Mouse (Mus musculus): ENCODE results near the gene Bach2. TPM values are rescaled to one million over a fixed set of nuclear protein-coding genes. Genes with fewer than 3 reads are reported as not detected.

The Bach2 gene
- total RNA-seq, 2 experiments from 2014 or later, result 0.37 to 3.8 TPM

DNA sequence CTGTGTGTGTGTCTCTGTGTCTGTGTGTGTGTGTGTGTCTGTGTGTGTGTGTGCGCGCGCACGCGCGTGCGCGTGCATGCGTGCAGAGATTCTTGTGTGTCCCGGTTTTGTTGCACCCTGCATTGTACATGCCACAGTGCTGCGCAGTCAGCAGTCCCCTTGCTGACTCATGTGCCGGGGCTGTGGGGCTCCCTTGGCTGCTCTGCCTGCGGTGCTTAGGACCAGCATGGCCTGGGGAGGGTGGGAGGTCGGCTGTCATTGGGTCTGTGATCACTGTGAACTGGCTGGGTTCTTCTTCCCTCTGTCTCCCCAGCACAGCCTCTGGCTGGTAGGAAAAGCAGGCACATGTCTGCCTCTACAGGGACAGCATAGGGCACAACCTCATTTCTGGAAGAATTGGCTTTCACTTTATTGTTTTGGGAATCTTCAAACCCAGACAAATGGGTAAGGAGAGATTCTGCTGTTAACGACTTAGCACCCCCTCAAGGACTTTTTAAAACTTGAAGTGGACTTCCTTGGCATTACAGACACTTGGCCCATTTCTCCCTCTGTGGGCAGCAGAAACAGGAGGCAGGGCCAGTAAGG lies 11.2 kb downstream of the Bach2 start:
- ATAC-seq (replicated peaks; ENCODE audit: poor library complexity), result peak; percentile 60

DNA sequence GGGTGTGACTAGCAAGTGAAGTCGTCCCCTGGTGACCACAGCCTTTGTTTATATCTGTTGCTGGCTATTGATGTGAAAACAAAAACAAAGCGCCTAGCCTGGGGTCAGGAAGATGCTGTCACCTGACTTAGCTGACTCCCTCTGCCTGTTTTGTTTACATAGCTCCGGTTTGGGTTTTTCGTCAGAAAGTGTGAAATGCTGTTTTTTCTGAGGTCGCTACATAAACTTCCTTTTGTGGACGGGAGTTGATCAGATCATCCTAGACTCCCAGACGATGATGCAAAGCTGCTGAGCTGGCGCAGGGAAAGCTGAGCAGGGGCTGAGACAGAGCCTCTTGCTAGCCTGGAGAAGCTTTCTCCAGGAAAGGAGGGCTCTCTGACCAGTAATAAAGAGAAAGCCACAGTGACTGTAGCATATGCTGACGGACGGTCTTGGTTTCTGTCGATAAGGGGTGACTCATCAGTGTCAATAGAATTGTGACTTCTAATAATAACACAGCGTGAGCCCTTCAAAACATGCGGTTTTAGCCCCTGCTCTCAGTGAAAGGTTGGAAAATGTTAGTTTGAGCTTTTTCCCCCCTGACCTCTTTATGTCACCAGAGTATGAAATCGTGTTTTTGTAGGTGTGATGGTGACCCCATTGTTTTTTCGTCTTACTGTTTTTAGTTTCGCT lies 11.9 kb downstream of the Bach2 start:
- ATAC-seq (replicated peaks; ENCODE audit: poor library complexity), result peak; percentile 23; the same call in 1 of the 2 replicates

DNA sequence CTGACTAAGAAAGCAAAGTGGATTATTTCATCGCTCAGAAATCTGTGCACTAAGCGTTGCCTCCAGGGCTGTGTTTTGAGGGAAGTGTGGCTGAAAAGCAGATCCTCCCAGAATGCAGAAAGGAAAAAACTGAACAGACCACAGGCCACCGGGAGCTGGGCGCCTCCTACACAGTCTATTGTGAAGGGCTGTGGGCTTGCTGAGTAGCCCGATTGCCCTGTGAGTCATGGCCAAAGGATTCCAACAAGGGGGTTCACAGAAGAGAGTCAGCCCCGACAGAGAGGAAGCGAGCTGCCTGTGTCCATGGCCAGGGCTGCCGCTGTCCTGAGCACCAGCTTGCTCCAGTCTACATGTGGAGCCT lies 12.4 kb downstream of the Bach2 start:
- ATAC-seq (replicated peaks; ENCODE audit: poor library complexity), result peak; percentile 48

DNA sequence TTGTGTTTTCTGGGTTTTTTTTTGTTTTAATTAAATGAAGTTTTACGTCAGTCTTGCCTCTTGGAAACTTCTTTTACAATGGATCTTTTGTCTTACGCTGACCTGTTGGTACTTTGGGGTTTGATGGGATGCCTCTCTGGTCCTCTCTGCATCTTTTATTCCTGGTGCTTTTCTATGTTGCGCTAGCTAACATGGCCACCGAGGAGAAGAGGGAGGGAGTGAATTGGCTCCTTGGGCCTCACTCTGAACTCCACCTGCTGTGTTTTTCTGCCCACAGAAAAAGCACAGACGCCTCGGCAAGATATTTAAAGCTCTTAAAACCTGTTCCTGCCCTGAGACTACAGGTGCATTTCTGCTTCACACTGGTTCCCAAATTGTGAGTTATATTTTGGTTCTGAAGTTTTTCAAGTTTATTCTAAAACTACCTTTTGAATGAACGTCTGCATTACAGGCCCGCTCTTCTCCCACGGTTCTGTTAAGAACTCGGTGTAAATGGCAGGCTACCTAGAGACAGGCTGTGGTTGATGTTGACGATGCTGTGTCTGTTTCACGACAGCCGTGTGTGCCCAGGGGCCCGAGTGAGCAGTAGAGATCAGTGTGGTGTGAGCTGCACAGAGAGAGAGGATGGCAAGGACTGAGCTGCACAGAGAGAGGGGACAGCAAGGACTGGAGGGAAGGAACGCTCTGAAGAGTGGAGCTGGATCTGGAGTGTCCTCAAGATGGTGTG lies 13.5 kb downstream of the Bach2 start:
- ATAC-seq (replicated peaks; ENCODE audit: poor library complexity), result no peak

DNA sequence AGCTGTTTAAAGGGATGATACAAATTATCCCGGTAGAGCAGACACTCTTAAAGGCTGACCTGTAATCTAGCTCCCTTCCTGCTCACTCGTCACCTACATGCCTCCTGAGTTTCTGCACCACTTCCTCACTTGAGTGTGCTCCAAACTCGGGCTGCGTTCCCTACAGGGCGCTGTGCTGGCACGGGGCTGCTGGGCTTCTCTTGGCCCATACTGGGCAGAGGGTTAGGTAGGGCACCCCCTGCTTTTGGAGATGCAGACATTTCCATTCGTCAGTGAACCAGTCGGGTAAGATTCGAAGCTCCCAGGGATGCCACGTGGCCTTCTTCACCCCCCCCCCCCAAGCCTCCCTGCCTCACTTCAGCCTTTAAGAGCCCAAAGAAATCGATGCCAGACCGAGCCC lies 19.1 kb downstream of the Bach2 start:
- ATAC-seq (replicated peaks; ENCODE audit: poor library complexity), result peak; percentile 76

DNA sequence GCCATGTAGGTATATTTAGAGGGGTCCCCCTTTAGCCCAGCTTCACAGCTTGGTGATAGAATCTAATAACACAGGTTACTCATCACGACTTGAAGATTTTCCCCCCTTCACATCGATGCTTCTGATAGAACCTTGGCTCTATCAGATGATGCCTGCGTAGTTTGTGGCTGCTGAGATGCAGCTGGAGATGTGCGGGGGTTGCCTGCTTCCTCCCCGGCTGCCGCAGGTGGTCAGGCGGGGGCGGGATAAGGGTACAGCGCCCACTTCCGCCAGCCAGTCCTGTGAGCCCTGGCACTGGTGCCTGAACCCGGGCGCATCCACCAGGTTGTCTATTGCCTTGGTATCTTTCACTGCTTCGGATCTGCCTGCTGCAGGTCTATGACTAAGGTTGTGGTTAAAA lies 19.5 kb downstream of the Bach2 start:
- peak; percentile 84 for ATAC-seq (replicated peaks; ENCODE audit: poor library complexity)

DNA sequence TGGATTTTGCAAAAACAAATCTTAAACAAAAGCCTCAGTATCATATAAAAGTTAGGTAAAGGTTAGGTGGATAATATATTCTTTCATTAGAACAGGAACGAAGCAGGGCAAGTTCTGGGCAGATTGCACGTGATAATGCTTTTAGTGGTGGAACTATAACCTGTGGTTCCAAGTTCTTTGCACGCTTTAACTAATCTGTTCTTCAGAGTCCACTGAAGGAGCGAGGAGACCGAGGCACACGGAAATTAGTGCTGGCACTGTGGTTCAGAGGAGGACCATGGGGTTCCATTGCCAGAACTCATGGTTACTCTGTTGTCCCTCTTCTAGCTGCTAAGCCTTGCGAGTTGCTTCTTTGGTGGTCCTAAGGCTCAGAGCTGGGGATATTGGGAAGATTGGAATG lies 20.0 kb downstream of the Bach2 start:
- no peak for ATAC-seq (replicated peaks; ENCODE audit: poor library complexity)

DNA sequence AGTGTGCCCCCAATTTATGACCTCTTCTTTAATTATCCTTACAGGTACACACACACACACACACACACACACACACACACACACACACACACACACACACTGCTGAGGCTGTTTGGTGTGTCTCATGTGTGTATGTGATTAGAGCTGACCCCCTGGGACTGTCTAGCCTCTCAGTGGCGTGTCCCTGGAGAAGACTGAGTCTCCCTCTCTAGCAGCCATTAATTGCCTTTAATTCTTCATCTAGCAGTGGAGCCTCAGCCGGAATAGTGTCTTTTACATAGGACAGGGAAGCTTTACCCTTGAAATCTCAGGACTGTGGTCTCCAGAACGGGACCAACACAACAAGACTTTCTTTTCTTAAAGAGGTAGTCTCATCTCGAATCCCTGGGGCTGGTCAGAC lies 22.3 kb downstream of the Bach2 start:
- no peak for ATAC-seq (replicated peaks; ENCODE audit: poor library complexity)

DNA sequence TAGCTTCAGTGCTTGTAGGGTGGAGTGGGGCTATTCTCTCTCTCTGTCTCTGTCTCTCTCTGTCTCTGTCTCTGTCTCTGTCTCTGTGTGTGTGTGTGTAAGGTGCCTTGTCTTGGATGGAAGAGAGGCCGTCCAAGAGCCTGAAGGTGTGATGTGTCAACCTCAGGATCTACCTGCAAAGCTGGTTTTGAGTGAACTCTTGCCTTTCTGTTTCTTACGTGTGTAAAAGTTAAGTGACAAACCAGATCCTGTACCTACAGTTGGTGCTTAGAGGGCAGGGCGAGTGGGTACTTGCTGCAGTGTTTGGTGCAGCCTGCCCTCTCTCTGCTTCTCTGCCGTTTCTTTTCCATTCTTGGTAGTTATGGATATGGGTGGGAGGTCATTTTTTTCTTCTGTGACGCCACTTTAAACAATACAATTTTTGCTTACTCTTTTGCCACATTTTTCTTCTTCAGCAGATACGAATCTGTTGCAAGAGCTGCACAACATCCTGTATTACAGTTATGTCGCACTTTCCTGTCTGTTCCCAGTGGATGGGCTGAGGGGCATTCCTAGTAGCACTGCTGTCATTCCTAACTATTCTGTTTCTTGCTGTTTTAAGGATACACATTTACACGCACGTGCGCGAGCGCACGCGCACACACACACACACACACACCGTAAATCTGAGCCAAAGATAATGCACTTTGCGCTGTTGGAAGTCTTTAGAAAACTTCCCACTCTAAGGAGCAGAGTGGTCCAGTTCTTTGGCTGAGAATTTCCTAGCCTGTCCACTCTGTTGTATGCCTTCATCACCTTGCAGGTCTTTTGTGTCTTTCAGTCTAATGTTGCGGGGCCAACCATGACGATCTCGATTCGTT lies 24.5 kb downstream of the Bach2 start:
- ATAC-seq (replicated peaks; ENCODE audit: poor library complexity), result peak; percentile 27; the same call in 1 of the 2 replicates

DNA sequence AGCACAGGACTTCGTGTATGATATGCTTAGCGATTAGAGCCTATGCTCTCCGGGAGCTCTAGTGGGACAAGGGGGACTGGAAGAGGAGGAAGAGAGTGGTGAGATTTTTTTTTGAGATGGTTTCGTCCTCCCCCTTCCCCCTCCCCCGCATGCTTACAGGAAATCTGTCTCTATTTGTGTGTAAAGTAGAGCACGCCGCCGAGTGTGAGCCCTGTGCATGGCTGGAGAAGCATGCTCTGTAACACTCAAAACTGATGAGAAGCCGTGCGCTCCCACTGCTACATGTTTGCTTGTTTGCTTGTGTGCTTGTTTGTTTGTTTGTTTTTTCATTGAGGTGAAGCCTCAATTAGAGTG lies 25.1 kb downstream of the Bach2 start:
- ATAC-seq (replicated peaks; ENCODE audit: poor library complexity), result no peak

DNA sequence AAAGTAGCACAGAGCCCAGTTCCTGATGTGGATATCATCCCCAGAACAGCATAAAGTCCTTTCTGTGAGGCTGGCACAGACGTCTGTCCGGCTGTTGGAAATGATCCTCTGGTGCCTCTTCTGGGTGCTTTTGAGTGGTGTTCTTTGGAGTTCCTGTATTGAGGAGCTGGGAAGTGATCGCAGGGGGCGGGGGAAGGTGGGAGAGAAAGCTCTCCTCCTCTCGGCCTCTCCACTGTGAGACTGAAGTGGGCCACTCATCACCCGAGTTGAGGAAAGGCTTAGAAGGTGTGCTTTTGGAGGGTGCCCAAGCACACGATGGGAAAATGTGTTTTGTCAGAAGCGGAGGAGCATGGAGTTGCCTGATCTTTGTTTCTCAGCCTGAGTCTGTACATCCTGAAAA lies 26.3 kb downstream of the Bach2 start:
- no peak for ATAC-seq (replicated peaks; ENCODE audit: poor library complexity)

DNA sequence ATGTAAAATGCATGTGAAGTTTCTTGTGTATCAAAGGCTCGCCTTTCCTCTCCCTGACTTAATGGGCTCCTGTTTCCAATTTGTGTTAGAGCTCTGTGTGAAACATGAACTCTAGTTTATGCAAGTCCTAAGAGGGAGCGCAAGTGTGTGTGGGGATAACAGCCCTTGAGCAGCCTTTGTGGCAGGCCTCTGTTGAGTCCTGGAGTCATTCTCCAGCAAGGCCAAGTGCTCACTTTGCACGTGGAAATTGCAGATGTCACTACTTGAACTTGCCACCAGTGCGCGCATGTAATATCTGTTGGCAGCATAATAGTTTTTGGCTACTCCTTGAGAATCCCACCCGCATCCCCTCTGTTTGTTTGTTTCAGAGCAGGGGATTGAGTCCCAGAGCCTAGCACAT lies 28.1 kb downstream of the Bach2 start:
- ATAC-seq (replicated peaks; ENCODE audit: poor library complexity), result no peak

DNA sequence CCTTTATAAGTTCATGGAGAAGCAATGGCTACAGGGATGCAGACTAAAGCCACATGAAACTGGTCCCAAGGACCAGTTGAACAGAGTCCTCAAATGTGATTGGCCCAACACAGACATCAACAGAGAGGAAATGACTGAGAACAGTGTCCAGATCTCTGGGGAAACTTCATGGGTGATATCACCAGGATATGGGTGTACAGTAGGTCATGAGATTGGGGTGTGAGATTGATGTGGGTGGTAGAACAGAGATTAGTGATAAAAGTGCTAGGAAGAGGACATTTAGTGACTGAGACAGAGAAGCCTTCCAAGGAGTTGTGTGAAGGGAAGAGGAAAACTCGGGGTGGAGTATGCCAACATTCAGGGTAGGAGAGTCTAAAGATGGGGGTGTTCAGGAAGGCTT lies 29.4 kb downstream of the Bach2 start:
- ATAC-seq (replicated peaks; ENCODE audit: poor library complexity), result no peak

DNA sequence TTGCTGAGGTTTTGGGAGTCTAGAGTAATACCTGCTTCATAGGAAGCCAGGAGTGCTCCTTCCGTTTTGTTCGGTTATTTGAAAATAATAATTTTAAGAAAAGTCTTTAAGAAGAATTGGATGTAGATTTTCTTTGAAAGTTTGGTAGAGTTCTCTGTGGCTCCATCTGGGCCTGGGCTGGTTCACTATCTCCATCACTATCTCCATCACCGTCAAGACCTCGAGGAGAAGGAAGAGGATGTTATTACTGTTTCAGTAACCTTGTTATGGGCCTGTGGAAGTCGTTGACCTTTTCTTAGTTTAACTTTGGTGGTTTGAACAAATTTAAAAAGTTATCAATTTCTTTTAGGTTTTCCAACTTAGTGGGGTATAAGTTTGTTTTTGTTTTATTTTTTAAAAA lies 33.8 kb downstream of the Bach2 start:
- ATAC-seq (replicated peaks; ENCODE audit: poor library complexity), result no peak

DNA sequence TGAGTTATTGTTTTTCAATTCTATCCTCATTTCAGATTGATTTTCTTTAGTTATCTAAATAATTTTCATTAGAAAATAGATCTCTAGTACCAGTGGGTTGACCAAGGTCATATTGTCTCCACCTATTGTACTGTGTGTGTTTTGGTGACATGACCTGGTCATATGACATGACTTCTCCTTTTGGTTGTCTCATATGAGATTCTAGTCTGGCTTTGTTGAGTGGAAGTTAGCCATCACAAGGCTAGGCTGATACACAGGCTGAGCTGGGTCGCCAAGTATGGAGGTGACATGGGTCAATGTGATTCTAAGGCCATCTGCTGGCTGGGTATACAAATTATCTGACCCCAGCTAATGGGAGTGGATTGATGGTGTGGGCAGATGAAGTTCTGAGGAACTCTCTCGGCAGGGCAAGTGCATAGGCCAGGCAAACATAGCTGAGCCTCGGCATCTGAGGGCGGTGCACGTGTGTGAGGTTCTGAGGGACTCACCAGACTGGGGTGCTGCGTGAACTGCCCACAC lies 36.2 kb downstream of the Bach2 start:
- no peak for ATAC-seq (replicated peaks; ENCODE audit: poor library complexity)

DNA sequence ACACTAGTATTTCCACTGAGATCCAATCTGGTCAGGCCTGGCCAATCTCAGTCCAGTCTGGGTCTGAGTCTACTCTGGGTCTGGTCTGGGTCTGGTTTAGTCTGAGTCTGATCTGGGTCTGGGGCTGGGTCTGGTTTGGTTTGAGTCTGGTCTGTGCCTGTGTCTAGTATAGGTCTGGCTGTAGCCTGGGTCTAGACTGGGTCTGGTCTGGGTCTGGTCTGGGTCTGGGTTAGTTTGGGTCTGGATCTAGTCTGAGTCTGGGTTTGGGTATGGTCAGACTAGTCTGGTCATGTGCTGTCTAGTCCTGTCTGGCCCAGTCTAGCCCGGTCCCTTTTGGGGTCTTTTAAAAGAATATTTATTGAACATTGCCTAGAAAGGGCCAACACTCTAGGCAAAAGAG lies 41.2 kb downstream of the Bach2 start:
- no peak for ATAC-seq (replicated peaks; ENCODE audit: poor library complexity)

DNA sequence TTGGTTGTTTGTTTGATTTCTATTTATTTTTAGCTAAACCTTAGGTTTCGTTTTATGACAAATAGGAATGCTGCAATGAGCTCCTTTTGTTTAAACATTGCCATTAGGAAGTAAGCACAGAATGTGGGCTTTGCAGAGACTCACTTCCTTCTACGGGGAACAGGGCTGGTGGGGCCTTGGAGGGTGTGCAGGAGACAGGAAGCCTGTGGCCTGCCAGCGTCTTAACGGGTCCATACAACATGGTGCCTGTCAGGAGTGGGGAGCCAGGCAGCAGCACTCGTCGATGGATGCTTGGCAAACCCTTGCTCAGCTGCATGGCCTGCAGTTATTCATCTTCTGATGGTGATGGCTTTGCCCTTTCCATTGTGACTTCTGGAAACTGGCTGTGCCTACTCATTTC lies 41.8 kb downstream of the Bach2 start:
- ATAC-seq (replicated peaks; ENCODE audit: poor library complexity), result peak; percentile 88

DNA sequence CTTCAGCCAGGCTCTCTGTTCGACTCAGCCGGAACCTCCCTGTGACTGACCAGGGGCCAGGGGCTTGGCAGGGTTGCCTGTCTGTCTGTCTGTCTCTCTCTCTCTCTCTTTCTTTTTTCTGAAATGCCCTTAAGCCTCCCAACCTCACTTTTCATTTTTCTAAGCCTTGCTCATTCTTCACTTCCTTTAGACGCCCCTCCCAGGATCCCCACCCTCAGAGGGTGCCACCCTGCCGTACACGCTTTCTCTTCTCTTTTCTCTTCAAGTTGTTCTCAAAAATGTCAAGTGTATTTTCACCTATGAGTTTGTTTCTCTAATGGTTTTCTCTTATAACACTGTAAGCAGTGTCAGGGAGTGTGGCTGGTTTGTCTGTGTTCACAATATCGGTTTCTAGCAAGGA lies 42.7 kb downstream of the Bach2 start:
- no peak for ATAC-seq (replicated peaks; ENCODE audit: poor library complexity)

DNA sequence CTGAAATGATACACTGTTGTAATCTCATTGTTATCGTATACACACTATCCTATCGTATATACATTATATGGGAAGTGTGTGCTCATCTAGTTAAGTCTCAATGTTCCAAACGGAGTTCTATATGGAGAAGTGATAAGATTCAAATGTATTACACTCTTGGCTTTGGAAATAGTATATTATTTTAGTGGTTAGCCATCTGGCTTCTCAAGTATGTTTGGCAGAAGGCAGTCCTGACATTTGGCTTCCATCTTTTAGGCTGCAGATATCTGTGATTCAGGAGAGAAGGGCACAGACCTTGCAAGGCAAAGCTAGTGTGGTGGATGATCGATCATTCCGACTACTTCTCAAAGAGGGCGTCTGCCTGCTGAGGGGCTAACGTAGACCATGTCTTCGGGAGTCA lies 47.8 kb downstream of the Bach2 start:
- ATAC-seq (replicated peaks; ENCODE audit: poor library complexity), result no peak

DNA sequence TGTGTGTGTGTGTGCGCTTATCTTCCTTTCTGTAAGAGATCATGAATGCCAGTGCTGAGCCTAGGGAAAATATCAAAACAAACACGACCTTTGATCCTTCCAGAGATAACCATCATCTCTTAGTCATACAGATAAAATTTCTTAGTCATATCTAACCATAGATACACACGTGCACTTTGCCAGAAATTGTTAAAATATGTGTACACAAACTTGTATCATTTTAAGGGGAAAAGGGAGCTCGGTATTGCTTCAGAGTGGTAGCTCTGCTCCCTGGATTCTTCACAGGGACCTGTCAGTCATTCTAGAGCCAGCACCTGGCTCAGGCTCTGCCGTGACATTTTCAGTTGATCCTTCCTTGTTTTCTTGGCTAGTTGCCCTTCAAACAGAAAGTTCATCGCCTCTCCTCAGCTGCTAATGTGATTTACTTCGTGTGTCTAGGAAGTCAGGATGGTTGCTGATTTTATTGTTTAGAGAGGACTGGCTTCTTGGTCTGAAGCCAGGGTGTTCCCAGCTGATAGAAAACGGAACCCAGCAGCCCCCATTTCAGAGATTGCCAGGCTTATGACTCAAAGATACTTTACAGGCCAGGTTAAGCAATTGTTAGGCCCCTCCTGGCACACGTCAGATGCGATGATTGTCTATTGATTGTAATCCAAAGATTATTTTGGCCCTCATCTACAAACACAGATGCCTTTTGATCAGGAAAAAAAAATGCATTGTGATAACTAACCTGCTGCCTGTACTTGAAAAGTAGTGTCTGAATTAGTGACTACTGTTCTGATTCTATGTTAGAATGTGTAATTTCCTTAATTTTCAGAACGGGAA lies 49.6 kb downstream of the Bach2 start:
- ATAC-seq (replicated peaks; ENCODE audit: poor library complexity), result peak; percentile 24
